Mouse (Mus musculus) hindbrain, embryonic 16.5 days (tissue): ENCODE data around the gene Stk35. TPM values are rescaled to one million over a fixed set of nuclear protein-coding genes. Genes with fewer than 3 reads are reported as not detected.

Source experiments
- ATAC-seq: fragments of 200-750 bp; cut with Nextera tagmentation; 2 replicates; pipeline ENCODE4 v1.8.0; 2017; ENCODE audit warnings: moderate TSS enrichment, moderate library complexity
- H3K27ac ChIP-seq: fragments of 300-500 bp; sonication (generic); 2 replicates; pipeline ENCODE4 v1.5.1; 2014; ENCODE audit warnings: low read depth, mild to moderate bottlenecking, control low read depth, low read length, moderate library complexity
- H3K27me3 ChIP-seq: fragments of 300-500 bp; sonication (generic); replicated peaks from 2 replicates; pipeline ENCODE4 v1.6.1; 2014; ENCODE audit warnings: low read length; ENCODE audit not compliant: control insufficient read depth, insufficient read depth
- H3K36me3 ChIP-seq: fragments of 300-500 bp; sonication (generic); 2 replicates; pipeline ENCODE4 v1.6.1; 2014; ENCODE audit warnings: mild to moderate bottlenecking, low read length, moderate library complexity, mixed read lengths; ENCODE audit not compliant: control insufficient read depth, insufficient read depth
- H3K4me1 ChIP-seq: fragments of 300-500 bp; sonication (generic); 2 replicates; pipeline ENCODE4 v1.6.1; 2014; ENCODE audit warnings: low read depth, low read length; ENCODE audit not compliant: control insufficient read depth, insufficient read depth
- H3K4me2 ChIP-seq: fragments of 300-500 bp; sonication (generic); 2 replicates; pipeline ENCODE4 v1.6.1; 2014; ENCODE audit warnings: mild to moderate bottlenecking, low read length, control low read depth, moderate library complexity
- H3K4me3 ChIP-seq: fragments of 300-500 bp; sonication (generic); 2 replicates; pipeline ENCODE4 v1.5.1; 2014; ENCODE audit warnings: mild to moderate bottlenecking, low read length, control low read depth, moderate library complexity
- H3K9ac ChIP-seq: fragments of 300-500 bp; sonication (generic); 2 replicates; pipeline ENCODE4 v1.6.1; 2014; ENCODE audit warnings: low read depth, mild to moderate bottlenecking, control low read depth, low read length, moderate library complexity
- H3K9me3 ChIP-seq: fragments of 300-500 bp; sonication (generic); 2 replicates; pipeline ENCODE4 v1.6.1; 2014; ENCODE audit warnings: mild to moderate bottlenecking, low read length, moderate library complexity; ENCODE audit not compliant: control insufficient read depth
- WGBS: fragments of 180-500 bp; shearing (Covaris S2); extraction: QIAGEN DNeasy Blood & Tissue Kit; methylation state at CpG from one replicate; pipeline ENCODE4 v1.1.7; 2014; 5-methylcytosine and 5-hydroxymethylcytosine counted together
- polyA plus RNA-seq: library from polyadenylated mRNA; unstranded; fragments of >200 nt; fragmentation: Nextera tagmentation; extraction: Ambion mirVana; gene quantifications from 2 replicates; pipeline ENCODE4 v1.2.1, GENCODE M21; 2015

Stk35 gene
- polyA plus RNA-seq, 1 experiment from 2014 or later = 8.0 TPM

- H3K9ac ChIP-seq = no peak overlapping the region
- WGBS = 63% methylated on average over 10 of the region's 10 CpGs
- 0 out of 2 replicates have a peak, but pooled peaks have one; percentile 14 for ATAC-seq
- no peaks in the 10 kb centered on the region for H3K9me3 ChIP-seq
- no peak overlapping the region for H3K4me2 ChIP-seq
- no peaks in the 10 kb centered on the region; the same call in 1 of the 2 replicates for H3K4me1 ChIP-seq
- no peak overlapping the region for H3K27ac ChIP-seq
- no peak overlapping the region for H3K4me3 ChIP-seq
- no peaks in the 10 kb centered on the region for H3K27me3 ChIP-seq
- H3K36me3 ChIP-seq = no peaks in the 10 kb centered on the region
Measured at GRCm38 (mm10) chr2:129874509-129875095, 74.3 kb downstream of the Stk35 start.

GRCm38 (mm10) chr2:129876935-129877334, 76.6 kb downstream of the Stk35 start:
- Histone ChIP-seq H3K9ac (no peak overlapping the region), H3K4me2 (no peak overlapping the region), H3K9me3 (no peaks in the 10 kb centered on the region), H3K4me3 (no peak overlapping the region), H3K27me3 (no peaks in the 10 kb centered on the region), H3K4me1 (no peaks in the 10 kb centered on the region; the same call in 1 of the 2 replicates), H3K36me3 (no peaks in the 10 kb centered on the region), H3K27ac (no peak overlapping the region)
- ATAC-seq = no peak

- no peaks in the 10 kb centered on the region for H3K9me3 ChIP-seq
- H3K27ac ChIP-seq = no peak overlapping the region
- ATAC-seq = peak; percentile 60; the same call in 1 of the 2 replicates
- 37% methylated on average over 3 of the region's 3 CpGs for WGBS
- no peak overlapping the region for H3K9ac ChIP-seq
- no peak overlapping the region for H3K4me2 ChIP-seq
- no peak overlapping the region for H3K4me3 ChIP-seq
- no peaks in the 10 kb centered on the region for H3K36me3 ChIP-seq
- no peaks in the 10 kb centered on the region for H3K4me1 ChIP-seq
- H3K27me3 ChIP-seq = no peaks in the 10 kb centered on the region
Measured at GRCm38 (mm10) chr2:129879817-129880216, 79.5 kb downstream of the Stk35 start.

GRCm38 (mm10) chr2:129880226-129880625, 79.9 kb downstream of the Stk35 start:
- H3K27ac ChIP-seq = no peak overlapping the region
- no peaks in the 10 kb centered on the region for H3K9me3 ChIP-seq
- WGBS = 93% methylated on average over 7 of the region's 7 CpGs
- no peak overlapping the region for H3K9ac ChIP-seq
- H3K4me3 ChIP-seq = no peak overlapping the region
- ATAC-seq = no peak
- no peak overlapping the region for H3K4me2 ChIP-seq
- no peaks in the 10 kb centered on the region for H3K4me1 ChIP-seq
- H3K27me3 ChIP-seq = no peaks in the 10 kb centered on the region
- H3K36me3 ChIP-seq = no peaks in the 10 kb centered on the region

- 64% methylated on average over 1 of the region's 1 CpGs for WGBS
- H3K36me3 ChIP-seq = no peaks in the 10 kb centered on the region
- H3K4me3 ChIP-seq = no peak overlapping the region
- no peak for ATAC-seq
- H3K27me3 ChIP-seq = no peaks in the 10 kb centered on the region
- no peak overlapping the region for H3K9ac ChIP-seq
- H3K4me1 ChIP-seq = no peaks in the 10 kb centered on the region
- no peaks in the 10 kb centered on the region for H3K9me3 ChIP-seq
- no peak overlapping the region for H3K27ac ChIP-seq
- no peak overlapping the region for H3K4me2 ChIP-seq
Measured at GRCm38 (mm10) chr2:129881886-129882285, 81.6 kb downstream of the Stk35 start.

Other genes starting within 250 kb of the Stk35 start
- gene Sirpa, start 207.7 kb upstream of the Stk35 start, polyA plus RNA-seq = 31.9 and 34.6 TPM in 2 replicates
- gene Pdyn, start 100.7 kb upstream of the Stk35 start, polyA plus RNA-seq = 20.0 and 22.0 TPM in 2 replicates
- not detected in 2 replicates for gene Tgm3, start 211.8 kb downstream of the Stk35 start, polyA plus RNA-seq